Mouse (Mus musculus): ENCODE data around the gene Macrod1.

- TF ChIP-seq CTCF (conservative IDR thresholded peaks at IDR 0.05; ENCODE audit: insufficient read depth, insufficient read length, low read depth, low read length) (no peak), POLR2A (IDR thresholded peaks at IDR 0.05; ENCODE audit: low read depth, low read length) (no peak)
Measured at GRCm38 (mm10) chr19:7090369-7091064, 33.9 kb downstream of the Macrod1 start.
